Mouse (Mus musculus): ENCODE measurements around the gene Ccng2. TPM values are rescaled to one million over a fixed set of nuclear protein-coding genes. Genes with fewer than 3 reads are reported as not detected.

The Ccng2 gene
- polyA plus RNA-seq, 1 experiment from 2014 or later = 49.1 TPM

GRCm38 (mm10) chr5:93259349-93259748, 7.7 kb upstream of the Ccng2 start:
- Histone ChIP-seq H3K4me1 (replicated peaks; ENCODE audit: insufficient read depth, low read length) (no peaks in the 10 kb centered on the region), H3K4me3 (replicated peaks; ENCODE audit: low read depth, low read length) (no peak overlapping the region), H3K27ac (no peak overlapping the region), H3K36me3 (ENCODE audit: insufficient read depth, low read length) (no peaks in the 10 kb centered on the region), H3K9ac (ENCODE audit: low read depth, low read length) (no peak overlapping the region), H3K27me3 (ENCODE audit: insufficient read depth, low read length) (no peaks in the 10 kb centered on the region), H3K4me2 (ENCODE audit: low read length) (no peak overlapping the region), H3K9me3 (replicated peaks; ENCODE audit: low read length) (no peaks in the 10 kb centered on the region)
- no peak for TF ChIP-seq CTCF (IDR thresholded peaks at IDR 0.05; ENCODE audit: low read depth)
- no peak for ATAC-seq (replicated peaks; ENCODE audit: low FRiP score, low read depth)
- no peak for DNase-seq (ENCODE audit: low spot score)

- Histone ChIP-seq H3K27ac (no peak overlapping the region), H3K4me2 (ENCODE audit: low read length) (no peak overlapping the region), H3K9ac (ENCODE audit: low read depth, low read length) (no peak overlapping the region), H3K27me3 (ENCODE audit: insufficient read depth, low read length) (no peaks in the 10 kb centered on the region), H3K9me3 (replicated peaks; ENCODE audit: low read length) (no peaks in the 10 kb centered on the region), H3K4me3 (replicated peaks; ENCODE audit: low read depth, low read length) (no peak overlapping the region), H3K36me3 (ENCODE audit: insufficient read depth, low read length) (no peaks in the 10 kb centered on the region), H3K4me1 (replicated peaks; ENCODE audit: insufficient read depth, low read length) (peaks cover 3% of the 10 kb centered on the region; the same call in 1 of the 2 replicates)
- ATAC-seq (replicated peaks; ENCODE audit: low FRiP score, low read depth) (no peak), DNase-seq (ENCODE audit: low spot score) (no peak)
- 77% methylated on average over 3 of the region's 3 CpGs for WGBS
- no peak for TF ChIP-seq CTCF (IDR thresholded peaks at IDR 0.05; ENCODE audit: low read depth)
These were observed 6.1 kb upstream of the Ccng2 start for GRCm38 (mm10) chr5:93260983-93261382.

- Histone ChIP-seq H3K4me1 (replicated peaks; ENCODE audit: insufficient read depth, low read length) (peaks cover 5% of the 10 kb centered on the region; the same call in 1 of the 2 replicates), H3K27me3 (ENCODE audit: insufficient read depth, low read length) (no peaks in the 10 kb centered on the region), H3K27ac (no peak overlapping the region), H3K9ac (ENCODE audit: low read depth, low read length) (no peak overlapping the region), H3K36me3 (ENCODE audit: insufficient read depth, low read length) (no peaks in the 10 kb centered on the region), H3K4me3 (replicated peaks; ENCODE audit: low read depth, low read length) (no peak overlapping the region), H3K9me3 (replicated peaks; ENCODE audit: low read length) (no peaks in the 10 kb centered on the region), H3K4me2 (ENCODE audit: low read length) (no peak overlapping the region)
- DNase-seq (ENCODE audit: low spot score) (peak; percentile 38), ATAC-seq (replicated peaks; ENCODE audit: low FRiP score, low read depth) (no peak)
- no peak for TF ChIP-seq CTCF (IDR thresholded peaks at IDR 0.05; ENCODE audit: low read depth)
- 63% methylated on average over 2 of the region's 2 CpGs for WGBS
These were observed 4.3 kb upstream of the Ccng2 start for GRCm38 (mm10) chr5:93262751-93263150.

GRCm38 (mm10) chr5:93263396-93264075, 3.5 kb upstream of the Ccng2 start:
- Histone ChIP-seq H3K4me2 (ENCODE audit: low read length) (no peak overlapping the region), H3K27ac (no peak overlapping the region), H3K4me1 (replicated peaks; ENCODE audit: insufficient read depth, low read length) (peaks cover 5% of the 10 kb centered on the region; the same call in 1 of the 2 replicates), H3K9ac (ENCODE audit: low read depth, low read length) (no peak overlapping the region), H3K27me3 (ENCODE audit: insufficient read depth, low read length) (no peaks in the 10 kb centered on the region), H3K36me3 (ENCODE audit: insufficient read depth, low read length) (no peaks in the 10 kb centered on the region), H3K9me3 (replicated peaks; ENCODE audit: low read length) (no peaks in the 10 kb centered on the region), H3K4me3 (replicated peaks; ENCODE audit: low read depth, low read length) (no peak overlapping the region)
- 85% methylated on average over 6 of the region's 6 CpGs for whole genome bisulfite sequencing
- ATAC-seq (replicated peaks; ENCODE audit: low FRiP score, low read depth) (no peak), DNase-seq (ENCODE audit: low spot score) (no peak)
- no peak for TF ChIP-seq CTCF (IDR thresholded peaks at IDR 0.05; ENCODE audit: low read depth)

GRCm38 (mm10) chr5:93264136-93264700, 2.8 kb upstream of the Ccng2 start:
- 74% methylated on average over 1 of the region's 1 CpGs for WGBS
- Histone ChIP-seq H3K27me3 (ENCODE audit: insufficient read depth, low read length) (no peaks in the 10 kb centered on the region), H3K4me1 (replicated peaks; ENCODE audit: insufficient read depth, low read length) (peaks cover 5% of the 10 kb centered on the region; the same call in 1 of the 2 replicates), H3K4me3 (replicated peaks; ENCODE audit: low read depth, low read length) (no peak overlapping the region), H3K27ac (no peak overlapping the region), H3K36me3 (ENCODE audit: insufficient read depth, low read length) (no peaks in the 10 kb centered on the region), H3K4me2 (ENCODE audit: low read length) (no peak overlapping the region), H3K9me3 (replicated peaks; ENCODE audit: low read length) (no peaks in the 10 kb centered on the region), H3K9ac (ENCODE audit: low read depth, low read length) (no peak overlapping the region)
- TF ChIP-seq CTCF (IDR thresholded peaks at IDR 0.05; ENCODE audit: low read depth) = no peak
- DNase-seq (ENCODE audit: low spot score) = no peak
- ATAC-seq (replicated peaks; ENCODE audit: low FRiP score, low read depth) = no peak

- Histone ChIP-seq H3K9ac (ENCODE audit: low read depth, low read length) (no peak overlapping the region), H3K4me3 (replicated peaks; ENCODE audit: low read depth, low read length) (no peak overlapping the region), H3K9me3 (replicated peaks; ENCODE audit: low read length) (no peaks in the 10 kb centered on the region), H3K4me2 (ENCODE audit: low read length) (peak overlapping the region; percentile 58), H3K27me3 (ENCODE audit: insufficient read depth, low read length) (no peaks in the 10 kb centered on the region), H3K27ac (peak overlapping the region; percentile 55), H3K4me1 (replicated peaks; ENCODE audit: insufficient read depth, low read length) (peaks cover 5% of the 10 kb centered on the region; the same call in 1 of the 2 replicates), H3K36me3 (ENCODE audit: insufficient read depth, low read length) (no peaks in the 10 kb centered on the region)
- WGBS = 52% methylated on average over 7 of the region's 7 CpGs
- no peak for TF ChIP-seq CTCF (IDR thresholded peaks at IDR 0.05; ENCODE audit: low read depth)
- no peak for ATAC-seq (replicated peaks; ENCODE audit: low FRiP score, low read depth)
- peak; percentile 39 for DNase-seq (ENCODE audit: low spot score)
These were observed 1.8 kb upstream of the Ccng2 start for GRCm38 (mm10) chr5:93265164-93265800.

Data from kidney, postnatal 0 days (tissue).